Mouse (Mus musculus) naive thymus-derived CD4-positive, alpha-beta T cell, adult 2 months (primary cell): ENCODE results near the gene Prkar2b.

Source experiments
- DNase-seq: peaks from one replicate; pipeline ENCODE4 v3.0.0-alpha.2; 2011; ENCODE audit warnings: low read depth

Gene Prkar2b

DNA sequence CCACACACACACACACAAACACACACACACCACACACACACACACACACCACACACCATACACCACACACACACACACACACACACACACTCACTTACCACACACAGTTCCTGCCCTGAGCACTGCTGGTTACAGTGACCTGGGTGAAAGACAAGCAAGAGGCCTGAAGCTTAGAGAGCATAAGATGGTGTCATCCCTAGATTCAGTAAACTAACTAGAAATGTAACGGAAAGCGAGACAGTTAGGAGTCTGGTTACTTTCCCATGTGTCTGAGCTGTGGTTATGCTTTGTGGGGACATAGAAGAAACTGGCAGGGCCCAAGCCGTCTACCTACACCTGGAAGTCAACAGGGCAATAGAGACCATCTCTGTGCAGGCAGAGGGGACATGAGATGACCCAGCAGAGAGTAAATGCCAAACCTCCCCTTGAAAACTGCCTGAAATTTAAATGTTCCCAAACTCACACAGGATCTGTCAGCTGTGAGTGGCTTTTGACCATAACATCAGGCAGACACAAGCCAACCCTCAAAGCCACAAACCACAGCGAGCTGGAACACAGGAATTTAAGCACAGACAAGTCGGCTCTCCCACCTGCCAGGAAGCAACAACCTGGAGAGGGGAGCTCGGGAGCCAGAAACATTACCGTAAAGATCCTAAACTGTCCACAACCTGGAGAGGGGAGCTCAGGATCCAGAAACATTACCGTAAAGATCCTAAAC lies 51.7 kb downstream of the Prkar2b start:
- DNase-seq = peak; percentile 40

DNA sequence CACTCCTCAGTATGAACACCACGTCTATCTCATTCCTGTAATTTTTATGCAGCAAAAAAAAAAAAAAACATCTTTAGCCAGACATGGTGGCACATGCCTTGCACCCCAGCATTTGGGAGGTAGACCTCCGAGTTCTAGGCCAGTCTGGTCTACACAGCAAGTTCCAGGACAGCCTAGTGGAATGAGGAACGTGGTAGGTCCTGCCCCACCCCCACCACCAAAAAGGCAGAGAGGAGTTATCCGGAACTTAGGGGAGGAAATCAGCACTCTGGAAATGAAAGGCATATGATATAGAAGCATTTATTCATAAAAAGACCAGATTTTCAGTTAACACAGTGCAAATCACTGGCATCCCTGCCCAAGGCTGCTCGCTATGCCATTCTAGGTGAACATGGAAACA lies 52.4 kb downstream of the Prkar2b start:
- DNase-seq = peak; percentile 25

DNA sequence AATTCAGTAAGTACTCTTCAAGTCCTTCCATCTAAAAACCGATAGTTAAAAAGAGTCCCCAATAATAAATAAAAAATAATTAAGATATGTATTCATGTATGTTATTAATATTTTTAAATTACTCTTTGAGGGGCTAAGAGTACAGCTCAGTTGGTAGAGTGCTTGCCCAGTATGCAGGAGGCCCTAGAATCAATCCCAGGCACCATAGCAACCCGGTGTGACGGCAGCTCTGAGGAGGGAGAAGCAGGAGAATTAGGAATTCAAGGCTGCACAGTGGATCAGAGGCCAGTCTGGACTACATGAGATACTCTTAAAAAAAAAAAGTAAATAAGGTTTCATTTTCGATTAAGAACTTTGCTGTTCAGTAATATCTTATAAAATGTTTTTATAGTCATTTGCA lies 53.5 kb downstream of the Prkar2b start:
- DNase-seq = no peak

DNA sequence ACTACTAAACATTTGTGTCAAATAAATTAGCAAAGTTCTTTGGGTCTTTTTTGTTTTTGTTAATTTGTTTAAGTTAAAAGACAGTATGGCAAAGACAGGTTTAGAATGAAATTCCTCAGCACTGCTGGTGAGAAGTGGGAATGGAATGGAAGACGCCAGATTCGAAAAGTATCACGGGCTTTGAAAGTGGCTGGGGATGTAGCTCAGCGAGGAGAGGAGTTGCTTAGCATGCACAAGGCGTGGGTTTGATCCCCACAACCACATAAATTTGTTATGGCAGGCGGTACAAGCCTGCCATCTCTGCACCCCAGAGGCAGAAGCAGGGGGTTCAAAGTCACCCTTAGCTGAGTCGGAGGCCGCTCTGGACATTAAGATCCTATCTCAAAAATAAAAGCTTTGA lies 54.1 kb downstream of the Prkar2b start:
- no peak for DNase-seq

DNA sequence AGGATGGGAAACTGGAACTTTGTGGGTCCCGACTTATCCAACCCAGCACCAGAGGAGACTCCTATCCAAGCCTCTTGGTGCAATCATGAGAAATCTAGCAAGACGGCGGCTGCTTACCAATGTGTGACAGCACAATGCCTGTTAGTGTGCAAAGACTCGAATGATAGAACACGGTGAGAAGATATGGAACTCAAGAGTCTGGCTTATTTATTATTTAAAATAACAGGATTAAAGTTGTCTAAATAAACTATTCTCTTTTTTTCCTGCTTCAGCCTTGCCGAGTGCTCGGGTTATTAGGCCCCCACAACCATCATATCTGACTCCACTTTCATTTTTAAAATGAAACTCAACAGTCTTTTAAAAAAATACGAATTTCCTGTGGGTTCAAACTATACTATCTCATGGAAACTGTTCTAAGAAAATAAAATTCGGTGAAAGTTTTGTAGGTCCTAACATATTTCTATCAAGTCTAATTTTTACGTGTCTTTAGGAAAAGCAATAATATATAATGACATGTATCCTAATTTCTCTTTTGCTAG lies 54.6 kb downstream of the Prkar2b start:
- peak; percentile 54 for DNase-seq

DNA sequence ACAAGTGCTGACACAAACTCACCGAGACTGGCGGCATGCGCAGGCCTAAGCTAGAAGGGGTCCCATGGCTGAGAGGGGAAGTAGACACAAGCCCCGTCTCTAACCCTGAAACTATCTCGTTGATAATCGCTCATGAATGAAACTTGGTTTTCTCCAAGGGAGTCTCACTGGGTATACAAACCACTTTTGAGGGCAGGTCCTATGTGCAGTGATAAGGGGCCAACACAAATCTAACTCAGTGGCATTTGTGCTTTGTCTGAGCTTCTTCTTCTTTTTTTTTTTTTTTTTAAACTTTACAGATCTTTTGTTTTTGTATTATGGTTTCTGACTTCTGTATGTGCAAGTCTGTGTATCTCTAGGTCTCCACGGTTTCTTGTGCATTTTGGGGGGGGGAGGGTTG lies 60.6 kb downstream of the Prkar2b start:
- DNase-seq = no peak

DNA sequence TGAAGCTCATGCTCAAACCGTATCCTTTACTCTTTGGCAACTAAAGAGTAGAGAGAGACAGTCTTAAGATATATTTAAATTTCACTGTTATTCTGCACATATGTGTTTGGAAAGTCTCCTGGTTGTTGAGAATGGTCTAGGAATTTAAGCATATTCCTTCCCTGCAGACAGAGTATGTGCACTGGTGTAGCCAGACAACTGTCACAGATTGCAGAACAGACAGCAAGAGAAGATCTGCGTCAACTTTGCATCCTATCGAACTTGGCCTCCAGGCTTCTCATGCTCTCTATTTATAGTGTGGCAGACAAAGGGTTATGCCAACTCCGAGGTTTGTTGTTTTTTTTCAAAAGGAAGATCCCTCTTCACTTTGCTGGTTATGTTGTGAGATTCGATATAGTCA lies 62.4 kb downstream of the Prkar2b start:
- no peak for DNase-seq

DNA sequence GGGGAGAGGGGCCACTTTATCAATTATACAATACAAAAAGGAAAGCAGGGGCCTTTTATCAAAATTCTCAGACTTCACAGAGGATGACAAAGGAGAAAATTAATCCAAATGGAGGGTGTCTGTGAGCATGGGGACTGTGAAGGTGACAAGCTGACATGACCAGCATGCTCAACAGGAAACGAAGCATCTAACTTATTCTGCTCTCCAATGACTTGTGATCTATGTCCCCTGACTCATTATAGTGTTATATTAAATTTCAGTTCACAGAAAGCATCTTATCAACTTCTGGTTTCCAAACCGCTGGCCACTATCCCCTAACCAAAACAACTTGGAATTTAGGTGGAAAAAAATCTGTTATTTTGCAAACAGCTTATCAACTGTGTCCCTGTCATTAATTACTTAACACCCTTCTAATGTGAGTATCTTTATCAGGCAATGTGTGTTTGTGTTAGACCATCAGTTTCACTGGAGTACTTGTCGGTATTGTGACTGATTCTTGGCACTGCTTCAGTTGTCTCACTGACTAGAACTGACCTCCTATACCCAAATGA lies 63.7 kb downstream of the Prkar2b start:
- no peak for DNase-seq

DNA sequence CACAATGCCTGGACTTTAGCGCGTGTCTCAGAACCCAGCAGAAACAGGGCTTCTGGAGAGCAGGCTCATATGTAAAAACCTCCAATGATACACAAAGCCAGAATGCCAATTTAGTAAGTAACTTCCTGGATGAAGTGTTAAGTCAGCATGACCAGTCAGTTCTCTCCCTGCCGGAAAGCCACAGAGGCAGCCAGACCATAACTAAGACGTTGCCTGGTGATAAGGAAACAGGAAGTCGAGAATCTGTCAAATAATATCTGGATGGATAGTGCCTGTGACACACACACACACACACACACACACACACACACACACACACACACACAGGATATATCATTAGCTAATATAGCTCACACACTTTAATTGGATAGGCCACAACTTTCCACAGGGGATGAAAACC lies 64.2 kb downstream of the Prkar2b start:
- peak; percentile 49 for DNase-seq

DNA sequence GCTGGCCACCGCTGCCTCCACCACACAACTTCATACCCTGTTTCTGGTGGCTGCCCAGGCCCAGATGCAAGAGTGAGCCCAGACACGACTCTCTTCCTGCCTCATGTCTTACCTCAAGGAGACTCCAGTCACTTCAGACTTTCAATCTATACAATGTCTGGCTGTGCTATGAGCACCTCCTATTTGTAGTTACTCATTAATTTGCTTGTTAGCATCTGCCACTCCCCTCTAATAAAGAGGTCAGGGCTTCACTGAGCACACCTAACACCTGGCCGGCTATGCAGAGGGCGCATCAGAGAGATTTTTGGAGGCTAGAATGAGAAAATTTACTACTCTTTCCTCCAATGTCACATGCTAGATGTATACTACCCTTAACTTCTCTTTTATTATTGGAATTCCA lies 70.5 kb downstream of the Prkar2b start:
- DNase-seq = no peak

DNA sequence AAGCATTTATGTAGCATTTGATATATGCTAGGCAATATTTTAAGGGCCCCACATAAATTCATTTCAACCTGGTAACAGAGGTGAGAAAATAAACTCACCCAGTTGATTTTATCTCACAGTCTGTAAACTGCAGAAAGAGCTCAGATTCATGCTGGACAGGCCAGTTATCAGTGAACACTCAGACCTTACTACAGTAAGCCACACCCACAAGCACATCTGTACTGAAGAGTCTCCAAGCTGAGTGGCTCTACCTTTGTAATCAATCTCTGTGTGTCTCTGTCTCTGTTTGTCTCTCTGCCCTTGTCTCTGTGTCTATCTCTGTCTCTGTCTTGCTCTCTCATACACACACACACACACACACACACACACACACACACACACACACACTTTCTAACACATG lies 71.4 kb downstream of the Prkar2b start:
- no peak for DNase-seq

DNA sequence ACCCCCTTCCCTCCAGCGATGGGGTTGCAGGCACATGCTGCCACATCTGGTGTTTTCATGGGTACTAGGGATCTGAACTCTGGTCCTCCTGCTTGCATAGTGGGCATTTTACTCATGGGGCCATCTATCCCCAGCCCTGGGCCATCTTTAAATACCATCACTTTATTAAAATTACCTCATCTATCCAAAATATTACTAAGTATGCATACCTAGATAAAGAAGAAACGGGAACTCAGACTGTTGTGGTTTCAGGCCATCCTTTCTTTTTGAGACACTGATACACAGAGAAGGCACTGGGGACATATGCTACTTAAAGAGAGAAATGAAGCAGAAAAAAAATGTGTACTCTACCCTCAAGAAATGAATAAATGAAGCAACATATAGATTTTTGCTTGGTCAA lies 74.6 kb downstream of the Prkar2b start:
- DNase-seq = no peak

DNA sequence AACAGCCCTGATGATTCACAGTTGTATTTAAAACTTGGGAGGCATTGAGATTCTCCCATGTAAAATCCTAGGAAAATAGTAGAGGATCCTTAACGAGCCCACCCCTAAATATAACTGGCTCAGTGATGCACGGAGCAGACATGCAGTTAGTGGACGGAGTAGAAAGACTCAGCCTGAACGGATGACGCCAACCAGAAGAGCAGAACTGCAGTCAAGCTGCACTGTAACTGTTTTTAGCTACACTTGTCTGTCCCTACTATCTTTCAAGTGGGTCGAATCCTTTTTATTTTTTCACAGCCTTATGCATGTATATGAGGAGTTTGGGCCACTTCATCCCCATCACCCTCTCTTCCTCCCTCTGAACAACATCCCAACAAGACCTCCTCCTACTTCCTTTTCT lies 75.4 kb downstream of the Prkar2b start:
- DNase-seq = no peak

DNA sequence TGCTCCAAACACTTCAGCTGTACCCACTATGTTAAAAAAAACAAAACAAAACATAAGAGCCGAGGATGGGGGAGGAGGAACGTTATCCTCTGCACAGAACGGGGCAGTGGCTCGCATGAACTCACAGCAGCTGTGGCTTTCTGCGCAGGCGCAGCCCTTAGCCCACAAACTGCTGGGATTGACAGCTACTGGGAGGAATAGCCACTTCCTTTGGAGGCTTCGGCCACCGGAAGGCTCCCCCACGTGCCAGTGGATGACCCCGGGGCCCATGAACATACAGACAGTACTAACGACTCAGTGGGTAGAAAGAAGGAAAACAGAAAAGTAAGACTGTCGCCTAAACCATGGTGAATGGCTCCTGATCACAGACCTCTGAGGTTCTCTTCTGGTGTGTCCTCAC lies 76.4 kb downstream of the Prkar2b start:
- DNase-seq = no peak

DNA sequence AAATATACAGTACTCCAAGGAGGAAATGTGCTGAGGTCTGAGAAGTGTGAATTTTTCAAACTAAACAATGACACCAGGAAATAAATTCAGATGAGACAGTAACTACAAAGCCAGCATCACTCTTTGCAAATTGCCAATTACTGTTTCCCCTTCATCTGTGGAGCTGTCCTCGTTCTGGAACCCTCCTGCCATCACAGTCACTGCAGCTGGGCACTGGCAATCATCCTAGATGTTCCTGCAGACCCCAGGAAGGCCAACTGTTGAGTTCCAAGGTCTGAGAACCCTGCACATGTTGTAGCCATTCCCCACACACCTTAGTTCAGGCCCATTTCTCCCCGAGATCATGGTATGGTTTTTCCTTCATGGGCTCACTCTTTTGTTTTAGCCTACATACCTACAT lies 76.9 kb downstream of the Prkar2b start:
- no peak for DNase-seq

DNA sequence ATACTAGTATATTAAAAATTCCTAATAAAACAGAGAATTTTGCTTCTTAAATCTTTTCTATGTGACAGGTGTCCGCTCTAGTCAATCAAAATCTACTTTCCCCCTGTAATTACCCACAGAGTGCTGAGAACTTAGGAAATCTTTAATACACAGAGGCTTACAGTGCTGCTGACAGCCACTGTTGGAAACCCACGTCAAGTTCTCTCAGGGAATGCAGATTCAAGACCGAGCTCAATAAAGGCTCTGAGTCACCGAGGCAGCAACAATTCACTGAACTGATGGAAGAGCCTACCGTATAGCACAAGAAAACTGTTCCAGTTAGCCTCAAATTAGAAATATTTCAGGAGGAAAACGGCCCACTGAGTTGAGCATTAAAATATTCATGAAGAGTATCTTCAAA lies 77.3 kb downstream of the Prkar2b start:
- DNase-seq = no peak

DNA sequence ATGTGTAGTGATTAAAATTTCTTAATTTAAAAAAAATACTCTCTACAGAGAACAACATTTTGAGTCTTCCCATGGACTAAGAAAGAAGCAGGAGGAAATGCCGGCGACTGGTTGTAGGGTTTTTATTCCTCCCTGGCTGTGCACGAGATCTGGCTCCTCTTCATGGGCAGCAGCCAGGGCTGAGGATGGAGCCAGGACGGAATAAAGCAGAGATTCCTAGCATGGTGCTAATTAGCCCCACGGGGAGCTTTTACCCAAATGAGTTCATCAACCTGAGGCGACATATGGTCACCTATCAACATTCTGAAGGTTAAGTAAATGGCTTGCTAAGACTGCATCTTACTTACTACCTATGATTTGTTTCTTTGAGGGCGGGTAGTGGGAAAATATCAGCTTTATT lies 77.9 kb downstream of the Prkar2b start:
- no peak for DNase-seq

DNA sequence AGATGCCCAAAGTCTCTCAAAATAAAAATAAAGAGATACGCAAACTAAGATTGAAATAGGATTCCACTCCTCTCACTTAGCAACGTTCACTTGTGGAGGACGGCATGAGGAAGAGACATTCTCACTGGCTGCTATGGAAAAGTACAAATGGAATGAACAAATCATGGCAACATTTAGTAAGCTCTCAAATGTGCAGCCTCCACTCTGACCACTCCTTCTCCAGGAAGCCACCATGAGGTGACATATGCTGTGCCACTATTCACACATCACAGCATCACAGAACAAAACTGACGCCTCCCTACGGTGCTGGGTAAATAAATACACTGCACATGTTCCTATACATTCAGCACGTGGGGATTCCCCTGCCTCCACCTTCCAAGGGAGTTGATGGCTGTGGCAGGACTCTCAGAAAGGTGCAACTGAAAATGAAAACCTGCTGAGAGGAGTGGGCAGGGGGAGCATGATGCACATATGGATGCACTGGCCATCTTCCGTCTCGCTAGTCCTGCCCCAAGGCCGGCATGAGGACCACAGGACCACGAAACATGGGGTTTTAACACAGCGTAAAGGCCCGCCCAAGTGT lies 83.4 kb downstream of the Prkar2b start:
- no peak for DNase-seq

DNA sequence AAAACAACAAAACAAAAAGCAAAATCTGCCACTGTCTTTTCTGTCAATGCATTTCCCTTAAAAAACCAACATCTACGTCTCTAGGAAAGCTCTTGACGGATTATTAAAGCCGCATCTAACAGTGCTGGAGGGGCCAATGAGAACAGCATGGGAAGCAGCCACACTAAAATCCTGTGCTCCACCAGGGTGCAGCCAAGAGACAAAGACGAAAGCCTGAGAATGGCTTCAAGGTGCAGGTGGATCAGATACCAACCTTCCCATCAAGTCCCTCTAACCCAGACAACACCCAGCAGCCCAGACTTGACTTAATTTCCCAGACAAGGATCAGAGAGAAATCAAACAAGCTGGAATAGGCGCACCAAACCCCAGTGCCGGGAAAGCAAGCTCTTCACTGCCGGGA lies 84.6 kb downstream of the Prkar2b start:
- peak; percentile 34 for DNase-seq

DNA sequence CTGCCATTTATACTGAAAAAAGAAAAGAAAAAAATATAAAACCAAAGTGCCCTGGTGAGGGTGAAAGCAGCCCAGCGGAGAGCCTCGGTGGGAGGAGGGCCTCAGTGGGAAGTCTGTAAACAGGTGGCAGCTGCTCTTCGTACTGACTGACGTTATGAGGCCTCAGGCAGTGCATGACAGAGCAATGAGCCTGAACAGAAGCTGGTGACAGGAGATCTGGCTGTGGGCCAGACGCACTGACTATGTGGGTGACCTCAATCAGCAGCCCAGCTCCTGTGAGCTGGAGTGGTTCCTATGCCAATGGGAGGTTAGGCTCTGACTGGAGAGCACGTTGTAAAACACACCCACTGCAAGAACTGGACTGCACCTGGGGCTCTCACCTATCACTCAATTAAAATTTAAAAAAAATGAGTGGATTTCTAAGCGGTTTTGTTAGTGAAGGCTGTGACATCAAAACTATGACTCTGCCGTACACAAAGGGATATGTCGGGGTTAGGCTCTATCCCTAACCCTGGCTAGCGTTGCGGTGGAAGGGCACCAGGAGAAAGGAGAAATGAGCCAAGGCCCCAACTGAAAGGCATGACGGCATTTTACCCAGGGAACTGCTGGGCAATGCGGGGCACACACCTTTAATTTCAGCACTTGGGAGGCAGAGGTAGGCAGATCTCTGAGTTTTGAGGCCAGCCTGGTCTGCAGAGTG lies 87.5 kb downstream of the Prkar2b start:
- DNase-seq = no peak

DNA sequence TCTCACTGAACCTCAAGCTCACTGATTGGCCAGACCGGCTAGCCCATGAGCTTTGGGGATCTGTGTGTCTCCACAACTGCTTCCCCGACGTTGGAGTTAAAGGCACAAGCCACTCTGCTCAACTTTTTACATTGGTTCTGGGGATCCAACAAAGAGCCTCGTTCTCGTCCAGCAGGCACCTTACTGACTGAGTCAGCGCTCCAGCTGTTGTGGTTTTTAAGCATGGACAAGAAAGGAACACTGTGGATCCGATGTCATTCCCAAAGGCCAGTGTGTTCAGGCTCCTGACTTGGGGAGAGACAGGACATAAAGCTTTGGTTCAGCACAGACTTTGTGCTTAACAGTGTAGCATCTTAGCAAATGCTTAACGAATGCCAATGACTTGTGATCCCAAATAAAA lies 89.5 kb downstream of the Prkar2b start:
- no peak for DNase-seq

DNA sequence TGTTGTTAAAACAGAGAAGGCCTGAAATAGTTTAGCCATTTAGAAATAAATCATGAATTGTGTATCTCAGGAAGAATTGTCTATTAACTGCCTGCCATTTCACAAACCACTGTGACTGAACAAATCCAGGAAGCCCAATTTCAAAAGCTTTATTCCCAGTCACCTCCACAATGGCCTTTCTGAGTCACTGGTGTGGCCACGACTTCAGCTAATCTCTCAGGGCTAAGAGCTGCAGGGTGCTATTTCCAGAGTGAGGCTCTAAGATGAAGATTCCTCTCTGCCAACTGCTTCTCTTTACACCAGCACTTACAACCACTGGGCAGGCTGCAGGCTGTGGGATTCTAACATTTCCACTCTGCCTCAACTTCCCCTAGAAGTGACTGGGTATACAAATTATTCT lies 92.0 kb downstream of the Prkar2b start:
- DNase-seq = no peak

DNA sequence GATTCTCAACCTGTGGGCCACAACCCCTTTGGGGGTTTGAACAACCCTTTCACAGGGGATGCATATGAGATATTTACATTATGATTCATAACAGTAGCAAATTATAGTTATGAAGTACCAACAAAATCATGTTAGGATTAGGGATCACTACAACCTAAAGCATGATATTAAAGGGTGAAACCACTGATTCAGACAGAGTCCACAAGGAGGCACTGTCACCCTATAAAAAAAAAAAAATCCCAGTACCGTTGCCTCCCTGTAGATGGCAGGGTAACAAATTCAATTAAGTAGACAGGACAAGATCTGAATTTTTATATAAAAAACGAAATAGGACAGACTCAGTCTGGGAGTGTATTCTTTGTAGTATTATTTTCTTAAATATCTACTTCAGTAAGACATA lies 93.6 kb downstream of the Prkar2b start:
- peak; percentile 87 for DNase-seq
